Mouse (Mus musculus): ENCODE data around the gene Pfdn6. TPM values are rescaled to one million over a fixed set of nuclear protein-coding genes. Genes with fewer than 3 reads are reported as not detected.
"Not testable (repeated sequence)": the region's sequence is repeated elsewhere in the genome, so short reads cannot be mapped to it uniquely, and the experiment has no call there.

Gene Pfdn6
- total RNA-seq, 1 experiment, result 201 TPM

- H3K9me3 ChIP-seq (ENCODE audit: control insufficient read depth, insufficient read depth, low read depth, low read length), result no peaks in the 10 kb centered on the region
- H3K4me1 ChIP-seq (ENCODE audit: control insufficient read depth in 2 of 2, insufficient read depth in 2 of 2, low read length in 2 of 2, poor library complexity in 1 of 2), result peaks cover 14 to 27% of the 10 kb centered on the region in 2 experiments
- DNase-seq (ENCODE audit: low read depth, low spot score), result no peak
- H3K4me3 ChIP-seq (ENCODE audit: insufficient read depth in 1 of 2, low read depth in 1 of 2, low read length in 2 of 2, poor library complexity in 1 of 2, severe bottlenecking in 1 of 2), result no peak overlapping the region
- H3K27ac ChIP-seq (ENCODE audit: insufficient read depth, low read depth, low read length, poor library complexity, severe bottlenecking), result peak overlapping the region; percentile 87
- peak overlapping the region; percentile 37; the same call in 1 of the 2 replicates for H3K9ac ChIP-seq (ENCODE audit: insufficient read depth, low read depth, low read length, poor library complexity, severe bottlenecking)
- H3K36me3 ChIP-seq (ENCODE audit: control insufficient read depth, insufficient read depth, low read length, poor library complexity, severe bottlenecking), result no peaks in the 10 kb centered on the region
- no peak for TF ChIP-seq ZC3H11A (IDR thresholded peaks at IDR 0.05; ENCODE audit: borderline replicate concordance, low read depth, low read length)
- no peak for TF ChIP-seq MAFK (IDR thresholded peaks at IDR 0.05; ENCODE audit: insufficient read depth, low read depth, low read length)
- peak; percentile 54; the same call in 1 of the 2 replicates for TF ChIP-seq ZNF384 (IDR thresholded peaks at IDR 0.05; ENCODE audit: low read depth, low read length)
- TF ChIP-seq HCFC1 (IDR thresholded peaks at IDR 0.05; ENCODE audit: borderline replicate concordance, insufficient read depth, low read length), result no peak
- no peak for TF ChIP-seq CHD2 (IDR thresholded peaks at IDR 0.05; ENCODE audit: low read depth, low read length)
- in situ Hi-C loops (cut with MboI; ENCODE audit: low sequenced_read_pairs in 2 of 2, unreplicated experiment in 2 of 2), result no loop called here
Measured at GRCm38 (mm10) chr17:33900281-33900988, 39.7 kb downstream of the Pfdn6 start.

- H3K27ac ChIP-seq (ENCODE audit: insufficient read depth, low read depth, low read length, poor library complexity, severe bottlenecking), result peak overlapping the region; percentile 87
- no peak for TF ChIP-seq ZC3H11A (IDR thresholded peaks at IDR 0.05; ENCODE audit: borderline replicate concordance, low read depth, low read length)
- no peak for TF ChIP-seq CHD2 (IDR thresholded peaks at IDR 0.05; ENCODE audit: low read depth, low read length)
- no peak for TF ChIP-seq ZNF384 (IDR thresholded peaks at IDR 0.05; ENCODE audit: low read depth, low read length)
- TF ChIP-seq MAFK (IDR thresholded peaks at IDR 0.05; ENCODE audit: insufficient read depth, low read depth, low read length), result peak; percentile 79
- TF ChIP-seq HCFC1 (IDR thresholded peaks at IDR 0.05; ENCODE audit: borderline replicate concordance, insufficient read depth, low read length), result no peak
- no peaks in the 10 kb centered on the region for H3K36me3 ChIP-seq (ENCODE audit: control insufficient read depth, insufficient read depth, low read length, poor library complexity, severe bottlenecking)
- peak overlapping the region; percentile 37; the same call in 1 of the 2 replicates for H3K9ac ChIP-seq (ENCODE audit: insufficient read depth, low read depth, low read length, poor library complexity, severe bottlenecking)
- H3K9me3 ChIP-seq (ENCODE audit: control insufficient read depth, insufficient read depth, low read depth, low read length), result no peaks in the 10 kb centered on the region
- peaks cover 14 to 27% of the 10 kb centered on the region in 2 experiments for H3K4me1 ChIP-seq (ENCODE audit: control insufficient read depth in 2 of 2, insufficient read depth in 2 of 2, low read length in 2 of 2, poor library complexity in 1 of 2)
- no peak overlapping the region for H3K4me3 ChIP-seq (ENCODE audit: insufficient read depth in 1 of 2, low read depth in 1 of 2, low read length in 2 of 2, poor library complexity in 1 of 2, severe bottlenecking in 1 of 2)
- in situ Hi-C loops (cut with MboI; ENCODE audit: low sequenced_read_pairs in 2 of 2, unreplicated experiment in 2 of 2), result no loop called here
- no peak for DNase-seq (ENCODE audit: low read depth, low spot score)
Measured at GRCm38 (mm10) chr17:33899642-33900041, 40.5 kb downstream of the Pfdn6 start.

GRCm38 (mm10) chr17:33898193-33898592, 42.0 kb downstream of the Pfdn6 start:
- H3K9me3 ChIP-seq (ENCODE audit: control insufficient read depth, insufficient read depth, low read depth, low read length); H3K4me3 ChIP-seq (ENCODE audit: insufficient read depth in 1 of 2, low read depth in 1 of 2, low read length in 2 of 2, poor library complexity in 1 of 2, severe bottlenecking in 1 of 2); H3K27ac ChIP-seq (ENCODE audit: insufficient read depth, low read depth, low read length, poor library complexity, severe bottlenecking); DNase-seq (ENCODE audit: low read depth, low spot score); H3K9ac ChIP-seq (ENCODE audit: insufficient read depth, low read depth, low read length, poor library complexity, severe bottlenecking); H3K36me3 ChIP-seq (ENCODE audit: control insufficient read depth, insufficient read depth, low read length, poor library complexity, severe bottlenecking); in situ Hi-C loops (cut with MboI; ENCODE audit: low sequenced_read_pairs in 2 of 2, unreplicated experiment in 2 of 2): not testable (repeated sequence)
- peaks cover 14 to 19% of the 10 kb centered on the region in 2 experiments for H3K4me1 ChIP-seq (ENCODE audit: control insufficient read depth in 2 of 2, insufficient read depth in 2 of 2, low read length in 2 of 2, poor library complexity in 1 of 2)

- H3K36me3 ChIP-seq (ENCODE audit: control insufficient read depth, insufficient read depth, low read length, poor library complexity, severe bottlenecking), result no peaks in the 10 kb centered on the region
- TF ChIP-seq HCFC1 (IDR thresholded peaks at IDR 0.05; ENCODE audit: borderline replicate concordance, insufficient read depth, low read length), result peak; percentile 32; the same call in 1 of the 2 replicates
- TF ChIP-seq ZNF384 (IDR thresholded peaks at IDR 0.05; ENCODE audit: low read depth, low read length), result peak; percentile 99
- peak; percentile 63; the same call in 1 of the 2 replicates for TF ChIP-seq ZC3H11A (IDR thresholded peaks at IDR 0.05; ENCODE audit: borderline replicate concordance, low read depth, low read length)
- no peak for TF ChIP-seq CHD2 (IDR thresholded peaks at IDR 0.05; ENCODE audit: low read depth, low read length)
- TF ChIP-seq MAFK (IDR thresholded peaks at IDR 0.05; ENCODE audit: insufficient read depth, low read depth, low read length), result no peak
- in situ Hi-C loops (cut with MboI; ENCODE audit: low sequenced_read_pairs in 2 of 2, unreplicated experiment in 2 of 2), result no loop called here
Measured at GRCm38 (mm10) chr17:33897114-33897794, 42.9 kb downstream of the Pfdn6 start.

GRCm38 (mm10) chr17:33893011-33893410, 47.1 kb downstream of the Pfdn6 start:
- H3K4me1 ChIP-seq (ENCODE audit: control insufficient read depth in 2 of 2, insufficient read depth in 2 of 2, low read length in 2 of 2, poor library complexity in 1 of 2); H3K4me3 ChIP-seq (ENCODE audit: insufficient read depth in 1 of 2, low read depth in 1 of 2, low read length in 2 of 2, poor library complexity in 1 of 2, severe bottlenecking in 1 of 2); H3K9ac ChIP-seq (ENCODE audit: insufficient read depth, low read depth, low read length, poor library complexity, severe bottlenecking); H3K36me3 ChIP-seq (ENCODE audit: control insufficient read depth, insufficient read depth, low read length, poor library complexity, severe bottlenecking); in situ Hi-C loops (cut with MboI; ENCODE audit: low sequenced_read_pairs in 2 of 2, unreplicated experiment in 2 of 2); H3K9me3 ChIP-seq (ENCODE audit: control insufficient read depth, insufficient read depth, low read depth, low read length); DNase-seq (ENCODE audit: low read depth, low spot score): not testable (repeated sequence)
- peak overlapping the region; percentile 83; the same call in 1 of the 2 replicates for H3K27ac ChIP-seq (ENCODE audit: insufficient read depth, low read depth, low read length, poor library complexity, severe bottlenecking)

More at GRCm38 (mm10) chr17:33897114-33897794, 42.9 kb downstream of the Pfdn6 start:
- no peak overlapping the region; the same call in 1 of the 2 replicates for H3K9ac ChIP-seq (ENCODE audit: insufficient read depth, low read depth, low read length, poor library complexity, severe bottlenecking)
- H3K4me3 ChIP-seq (ENCODE audit: insufficient read depth in 1 of 2, low read depth in 1 of 2, low read length in 2 of 2, poor library complexity in 1 of 2, severe bottlenecking in 1 of 2), result no peak overlapping the region
- H3K27ac ChIP-seq (ENCODE audit: insufficient read depth, low read depth, low read length, poor library complexity, severe bottlenecking), result peak overlapping the region; percentile 44; the same call in 1 of the 2 replicates
- H3K9me3 ChIP-seq (ENCODE audit: control insufficient read depth, insufficient read depth, low read depth, low read length), result no peaks in the 10 kb centered on the region
- peak; percentile 80 for DNase-seq (ENCODE audit: low read depth, low spot score)
- peaks cover 14 to 21% of the 10 kb centered on the region in 2 experiments for H3K4me1 ChIP-seq (ENCODE audit: control insufficient read depth in 2 of 2, insufficient read depth in 2 of 2, low read length in 2 of 2, poor library complexity in 1 of 2)

All from ES-E14 (cell line).